Mouse (Mus musculus) urinary bladder, adult 18-20 months (tissue): ENCODE data around the gene D630003M21Rik.

ENCODE experiments used
- DNase-seq, 2 experiments: peaks; one replicate each; pipeline ENCODE4 v3.0.0; 2022; ENCODE audit warnings: low spot score in 2 of 2, mixed read lengths in 2 of 2

Gene D630003M21Rik

DNA sequence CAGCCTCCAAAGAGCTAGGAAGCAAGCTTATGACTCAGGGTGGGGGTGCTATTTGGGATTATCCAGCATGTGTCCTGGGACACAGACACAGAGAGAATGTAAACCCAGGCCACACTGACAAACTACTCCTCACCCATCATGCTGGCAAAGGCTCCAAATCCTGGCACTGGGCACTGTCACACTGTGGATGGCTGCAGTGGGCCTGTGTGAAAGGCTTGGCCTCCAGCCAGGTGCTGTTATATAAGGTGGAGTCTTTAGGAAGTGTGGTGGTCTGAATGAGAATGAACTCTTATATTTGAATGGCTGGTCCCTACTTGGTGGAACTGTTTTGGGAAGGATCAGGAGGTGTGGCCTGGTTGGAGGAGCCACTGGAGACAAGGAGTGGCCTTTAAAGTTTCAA is 7.7 kb upstream of the D630003M21Rik start:
- DNase-seq = no peak

DNA sequence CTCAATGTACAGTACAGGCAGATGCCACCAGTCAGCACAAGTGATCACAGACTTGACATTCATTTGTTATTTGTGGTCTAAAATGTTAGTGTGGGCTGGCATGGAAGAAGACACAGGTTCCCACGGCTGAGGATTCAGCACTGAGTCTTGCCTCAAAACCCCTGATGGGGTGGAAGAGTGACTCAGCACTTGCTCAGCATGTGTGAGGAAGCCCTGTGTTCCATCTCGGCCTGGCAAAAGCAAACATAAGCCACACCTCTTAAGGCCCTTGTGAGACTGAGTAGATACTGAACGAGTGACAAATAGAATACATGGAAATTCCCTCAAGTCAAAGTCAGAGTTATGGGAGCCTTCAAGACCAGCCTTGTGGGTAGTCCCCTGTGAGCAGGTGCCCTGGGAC is 4.1 kb upstream of the D630003M21Rik start:
- no peak for DNase-seq

DNA sequence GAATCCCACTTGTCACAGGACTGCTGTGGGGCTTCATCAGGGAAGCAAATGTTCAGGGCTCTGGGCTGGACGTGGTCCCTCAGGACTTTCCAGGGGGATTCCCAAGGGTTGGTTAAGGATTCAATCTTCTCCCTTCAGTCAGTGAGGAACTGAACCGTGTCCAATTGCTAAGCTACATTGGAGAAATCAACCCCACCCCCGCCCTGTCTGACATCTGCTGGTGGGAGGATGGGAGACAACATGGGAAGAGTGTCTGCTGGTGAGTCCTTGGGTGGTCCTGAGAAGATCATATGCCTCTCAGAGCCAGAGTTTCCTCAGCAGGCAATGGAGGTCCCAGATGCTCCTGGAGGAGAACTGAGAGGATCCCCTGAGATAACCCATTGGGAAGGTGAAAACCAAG is 3.4 kb upstream of the D630003M21Rik start:
- DNase-seq = no peak

DNA sequence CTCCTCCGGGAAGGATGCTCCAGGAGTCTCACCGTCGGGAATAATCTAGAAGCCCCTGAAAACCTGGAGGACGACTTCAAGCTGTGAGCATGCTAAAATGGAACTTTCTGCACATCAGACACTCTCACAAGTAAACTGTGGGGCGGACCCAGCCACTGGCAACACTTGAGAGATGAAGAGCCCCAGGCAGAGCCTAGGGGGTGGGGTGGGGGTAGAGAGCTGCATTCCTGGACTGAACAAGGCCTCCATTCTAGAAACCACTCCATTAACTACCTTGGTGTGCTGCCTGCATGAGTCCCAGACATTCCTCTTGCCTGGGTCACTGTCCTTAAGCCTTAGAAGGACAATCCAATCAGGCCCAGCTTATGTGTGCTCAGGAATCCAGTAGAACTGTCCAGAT is 2.0 kb upstream of the D630003M21Rik start:
- DNase-seq = no peak

DNA sequence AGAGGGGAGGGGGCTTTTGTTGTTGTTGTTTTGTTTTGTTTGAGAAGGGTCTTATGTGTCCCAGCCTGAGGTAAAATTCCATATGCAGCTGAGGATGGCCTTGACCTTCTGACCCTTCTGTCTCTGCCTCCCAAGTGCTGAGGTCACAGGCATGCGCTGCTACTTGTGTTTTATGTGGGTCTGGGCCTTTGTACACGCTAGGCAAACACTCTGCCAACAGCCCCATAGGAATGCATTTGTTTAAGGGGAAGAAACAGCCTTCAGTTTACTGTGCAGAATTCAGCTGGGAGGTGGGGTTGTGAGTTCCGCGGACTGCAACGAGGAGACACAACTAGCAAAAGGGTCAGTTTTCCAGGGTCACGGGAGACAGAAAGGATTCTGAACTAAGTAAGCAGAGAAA is 1.6 kb upstream of the D630003M21Rik start:
- no peak for DNase-seq

DNA sequence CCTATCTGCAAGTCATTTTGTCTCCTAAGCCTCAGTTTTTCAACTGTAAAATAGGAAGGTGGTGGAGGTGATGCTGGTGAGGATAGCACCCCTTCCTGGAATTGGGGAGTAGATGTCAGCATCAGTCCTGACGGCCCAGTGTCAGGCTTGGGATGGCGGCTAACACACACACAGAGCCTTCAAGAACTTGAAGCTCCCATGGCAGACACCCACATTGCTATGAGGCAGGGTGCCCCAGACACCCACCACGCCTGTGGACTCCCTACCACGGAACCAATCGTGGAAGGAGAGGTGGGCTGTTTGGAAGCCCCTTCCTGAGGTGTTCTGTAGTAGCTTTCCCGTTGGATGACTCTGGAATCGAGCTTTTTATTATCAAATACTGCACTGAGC is 476 bp upstream of the D630003M21Rik start:
- DNase-seq = no peak

DNA sequence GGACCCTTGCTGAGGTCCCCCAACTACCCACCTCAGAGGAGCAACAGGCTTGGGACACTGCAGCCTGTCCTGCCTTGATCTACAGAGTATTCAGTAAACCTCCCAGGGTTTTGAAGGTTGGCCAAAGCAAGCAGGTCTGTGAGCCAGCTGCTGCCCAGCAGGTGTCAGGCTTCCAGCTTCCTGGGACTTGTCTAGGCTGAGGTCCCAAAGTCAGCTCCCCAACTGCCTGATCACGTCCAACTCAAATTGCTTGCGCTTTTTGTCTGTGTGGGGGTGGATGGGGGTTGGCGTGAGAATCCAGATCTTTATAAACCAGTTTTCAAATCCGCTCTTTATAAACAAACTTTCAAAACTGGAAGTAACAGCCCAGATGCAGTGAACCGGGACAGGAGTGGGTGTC is 3.7 kb downstream of the D630003M21Rik start:
- no peak for DNase-seq

DNA sequence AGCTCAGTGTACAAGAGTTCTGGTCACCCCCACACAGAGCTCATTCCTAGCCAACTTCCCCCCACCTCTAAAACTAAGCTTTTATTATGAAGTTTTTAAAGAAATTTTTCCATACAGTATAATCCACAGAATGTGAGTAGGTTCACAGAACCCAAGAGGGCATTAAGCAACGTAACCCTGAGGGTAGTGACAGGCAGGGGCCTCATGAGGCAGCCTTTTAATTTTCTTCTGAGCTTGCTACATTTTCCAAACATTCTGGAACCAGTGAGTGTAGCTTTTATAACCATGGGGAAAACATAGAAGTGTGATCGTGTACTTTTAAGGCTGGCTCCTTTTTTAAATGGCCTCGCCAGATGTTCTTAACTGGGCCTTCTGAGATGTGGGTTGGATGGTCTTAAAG is 5.5 kb downstream of the D630003M21Rik start:
- no peak for DNase-seq

DNA sequence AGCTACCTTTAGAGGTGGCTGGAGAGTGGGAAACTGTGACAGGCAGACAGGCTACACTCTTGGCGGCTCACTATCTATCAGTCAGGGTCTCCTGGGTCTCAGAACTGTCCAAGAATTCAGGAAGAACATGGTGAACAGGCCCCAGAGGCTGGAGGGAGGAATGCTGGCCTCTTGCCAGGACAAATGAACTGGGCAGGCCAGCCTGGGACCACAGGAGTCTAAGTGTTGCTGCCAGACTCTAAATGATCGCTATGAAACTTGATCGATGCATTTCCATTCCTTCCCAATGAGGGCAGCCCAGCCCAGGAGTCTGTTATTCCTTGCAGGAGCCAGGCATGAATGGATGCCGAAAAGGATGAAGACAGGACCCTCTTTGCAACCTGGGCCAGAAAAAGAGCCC is 6.4 kb downstream of the D630003M21Rik start:
- no peak for DNase-seq

DNA sequence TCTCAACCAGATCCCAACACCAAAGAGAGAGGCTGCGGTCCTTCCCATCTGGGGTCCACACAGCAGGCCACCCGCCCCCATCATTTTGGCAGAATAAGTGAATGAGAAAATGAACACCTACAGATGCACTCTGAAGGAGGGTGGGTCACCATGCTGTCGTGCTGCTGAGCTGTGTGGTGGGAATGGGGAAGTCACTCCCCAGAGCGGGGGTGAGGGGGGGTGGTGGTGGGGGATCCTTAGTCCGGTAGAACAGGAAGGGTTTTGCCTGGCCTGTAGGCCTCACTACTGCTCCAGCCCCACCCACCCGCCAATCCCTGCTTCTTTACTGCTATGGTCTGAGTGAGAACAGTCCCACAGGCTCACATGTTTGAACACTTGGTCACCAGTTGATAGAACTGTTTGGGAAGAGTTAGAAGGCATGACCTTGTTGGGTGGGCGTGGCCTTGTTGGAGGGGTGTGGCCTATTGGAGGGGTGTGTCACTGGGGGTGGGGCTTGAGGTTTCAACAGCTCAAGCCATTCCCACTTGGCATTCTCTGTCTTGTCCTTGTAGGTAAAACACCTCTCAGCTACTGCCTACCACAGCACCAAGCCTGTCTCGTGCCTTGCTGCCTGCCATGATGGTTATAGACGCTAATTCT is 7.5 kb downstream of the D630003M21Rik start:
- no peak for DNase-seq

DNA sequence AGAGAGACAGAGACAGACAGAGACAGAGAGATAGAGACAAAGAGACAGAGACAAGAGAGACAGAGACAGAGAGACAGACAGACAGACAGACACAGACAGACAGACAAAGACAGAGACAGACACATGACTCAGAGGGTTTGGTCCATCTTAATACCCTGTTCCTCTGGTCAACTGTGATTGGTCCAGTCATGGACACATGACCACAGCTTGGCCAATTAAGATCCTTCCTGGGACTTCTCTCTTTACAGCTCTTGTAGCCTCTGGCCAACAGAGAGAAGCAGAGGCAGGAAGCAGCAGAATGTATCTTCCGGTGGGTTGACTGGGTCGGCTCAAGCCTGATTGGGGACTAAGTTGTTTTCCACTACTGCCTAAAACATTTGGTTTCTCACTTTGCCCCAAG is 9.5 kb downstream of the D630003M21Rik start:
- no peak for DNase-seq

DNA sequence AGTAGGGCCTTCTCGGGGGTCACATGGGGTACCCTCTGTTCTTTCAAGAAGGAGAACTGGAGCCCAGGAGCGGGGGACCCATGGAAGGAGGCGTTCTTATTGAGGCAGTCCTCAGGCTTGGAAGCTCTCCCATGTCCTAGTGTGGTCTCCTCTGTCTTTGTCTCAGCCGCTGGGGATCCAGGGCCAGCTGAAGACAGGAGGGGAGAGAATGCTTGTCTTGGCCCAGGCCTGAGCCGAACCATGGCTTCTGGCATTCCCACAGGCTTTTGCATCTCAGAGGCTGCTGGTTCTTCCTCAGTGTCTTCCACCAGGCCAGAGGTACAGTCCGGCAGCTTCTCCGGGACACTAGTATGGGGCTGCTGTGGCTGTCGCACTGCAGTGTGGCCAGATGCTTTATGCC is 12.5 kb downstream of the D630003M21Rik start:
- no peak for DNase-seq

DNA sequence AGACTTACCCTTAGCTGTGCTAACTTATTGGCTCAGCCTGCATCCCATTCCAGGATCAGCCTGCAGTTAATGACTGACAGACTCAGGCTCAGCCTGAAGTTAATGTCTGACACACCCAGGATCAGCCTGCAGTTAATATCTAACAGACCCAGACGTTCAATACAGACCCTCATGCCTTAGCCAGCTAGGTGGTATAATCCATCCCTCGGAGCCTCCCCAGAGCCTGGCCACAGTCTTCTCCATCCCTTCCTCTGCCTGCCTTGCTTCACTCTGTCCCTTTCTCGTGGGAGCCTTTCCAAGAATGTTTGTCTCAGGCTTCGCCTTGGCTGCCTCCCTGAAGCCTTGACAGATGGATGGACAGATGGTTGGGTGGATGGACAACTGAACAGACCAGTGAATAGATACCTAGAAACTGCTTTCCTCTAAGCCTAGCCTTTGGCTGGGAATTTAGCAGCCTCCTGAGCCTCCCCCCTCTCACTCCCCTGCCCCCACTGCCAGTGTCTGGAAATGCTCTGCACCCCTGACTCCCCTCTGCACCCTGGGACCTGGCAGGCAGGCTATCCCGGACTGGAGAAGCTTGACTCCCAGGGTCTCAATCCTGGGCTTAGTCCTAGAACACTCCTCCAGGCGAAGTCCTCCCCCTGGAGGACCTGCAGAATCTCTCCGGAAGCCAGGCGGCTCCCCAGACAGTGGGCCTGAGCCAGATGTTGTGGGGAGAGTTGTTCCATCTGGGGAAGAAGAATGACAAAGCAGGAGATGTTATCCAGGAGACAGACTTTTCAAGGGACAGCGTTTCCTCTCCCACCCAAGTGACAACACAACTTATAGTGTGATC is 13.5 kb downstream of the D630003M21Rik start:
- DNase-seq = no peak

DNA sequence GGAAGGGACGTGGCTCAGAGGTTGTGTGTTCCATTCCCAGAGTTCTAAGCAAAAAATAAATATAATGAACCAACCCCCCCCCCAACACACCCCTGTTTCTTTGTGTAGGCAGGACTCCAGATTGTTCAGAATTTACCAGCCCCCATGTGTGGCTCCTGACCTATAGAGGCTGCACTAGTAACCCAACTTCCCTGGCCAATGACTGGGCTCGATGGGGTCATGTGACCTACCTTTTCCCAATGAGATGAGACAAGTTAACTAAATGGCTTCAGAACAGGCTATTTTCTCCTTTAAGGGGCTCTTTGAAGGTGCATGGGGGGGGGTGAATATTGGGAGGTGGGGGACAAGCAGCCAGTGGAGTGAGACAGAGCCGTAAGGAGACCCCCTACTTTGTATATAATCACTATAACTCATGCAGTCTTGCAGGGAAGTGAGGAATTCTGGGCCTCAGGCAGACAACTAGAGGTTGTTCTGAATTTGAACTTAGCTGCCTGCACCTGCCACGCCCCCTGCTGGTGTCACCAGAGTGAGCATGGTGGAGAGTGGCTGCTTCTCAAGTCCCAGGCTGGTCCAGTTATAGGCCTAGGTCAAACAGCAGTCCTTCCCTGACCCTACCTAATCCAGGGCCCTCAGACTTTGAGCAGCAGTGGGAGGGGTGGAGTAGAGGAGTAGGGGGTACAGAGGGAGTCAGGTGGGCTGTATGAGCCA is 17.1 kb downstream of the D630003M21Rik start:
- no peak for DNase-seq

DNA sequence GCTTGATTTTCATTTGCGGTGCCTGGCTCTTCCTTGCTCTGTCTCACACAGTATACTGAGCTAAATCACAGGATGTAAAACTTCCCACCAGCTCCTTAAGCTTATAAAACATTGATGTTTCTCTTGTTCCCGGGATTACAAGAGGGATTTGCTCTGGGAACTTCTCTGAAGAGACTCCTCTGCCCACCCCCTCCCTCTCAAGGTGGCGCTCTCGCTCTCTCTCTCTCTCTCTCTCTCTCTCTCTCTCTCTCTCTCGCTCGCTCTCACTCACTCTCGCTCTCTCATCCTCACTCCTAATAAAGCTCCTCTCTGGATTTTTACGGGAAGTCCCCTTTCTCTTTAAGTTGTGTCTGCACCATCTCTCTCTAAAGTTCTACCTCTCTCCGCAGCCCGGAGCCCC is 18.1 kb downstream of the D630003M21Rik start:
- DNase-seq = no peak

DNA sequence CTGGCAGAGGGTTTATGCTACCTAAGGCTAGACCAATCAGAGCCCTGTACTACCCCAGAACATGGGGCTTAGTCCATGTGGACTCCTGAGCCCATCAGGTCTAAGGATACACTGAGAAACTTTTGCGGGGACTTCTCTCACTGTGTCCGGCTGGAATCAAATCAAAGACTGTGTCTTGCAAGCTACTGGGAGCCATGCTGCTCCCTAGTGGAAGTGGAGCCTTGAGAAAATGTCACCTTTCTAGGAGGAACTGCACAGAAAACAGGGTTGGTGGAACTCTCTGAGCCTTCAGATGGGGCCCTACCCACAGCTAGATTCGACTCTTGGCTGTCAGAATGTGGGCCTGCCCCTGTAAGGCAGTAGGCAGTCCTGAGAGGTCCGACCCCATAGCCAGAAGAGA is 18.5 kb downstream of the D630003M21Rik start:
- no peak for DNase-seq

DNA sequence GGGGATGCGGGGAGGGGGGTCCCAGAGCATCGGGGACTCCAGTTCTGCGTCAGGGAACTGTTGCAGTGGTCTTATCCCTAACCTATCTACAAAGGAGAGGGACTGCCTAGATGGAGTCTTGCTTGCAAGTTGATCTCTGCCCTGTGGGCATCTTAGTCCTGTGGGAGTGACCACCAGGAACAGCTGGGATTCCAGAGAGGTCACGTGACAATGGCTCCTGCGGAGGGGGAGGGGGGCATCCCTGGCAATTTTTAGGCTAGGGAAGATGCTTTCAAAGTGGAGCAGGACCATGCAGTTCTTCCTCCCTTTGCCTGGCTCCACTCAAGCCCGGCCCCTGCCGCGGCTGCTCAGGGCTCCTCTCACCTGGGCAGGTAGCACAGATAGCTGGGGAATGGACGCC is 19.2 kb downstream of the D630003M21Rik start:
- DNase-seq = no peak

DNA sequence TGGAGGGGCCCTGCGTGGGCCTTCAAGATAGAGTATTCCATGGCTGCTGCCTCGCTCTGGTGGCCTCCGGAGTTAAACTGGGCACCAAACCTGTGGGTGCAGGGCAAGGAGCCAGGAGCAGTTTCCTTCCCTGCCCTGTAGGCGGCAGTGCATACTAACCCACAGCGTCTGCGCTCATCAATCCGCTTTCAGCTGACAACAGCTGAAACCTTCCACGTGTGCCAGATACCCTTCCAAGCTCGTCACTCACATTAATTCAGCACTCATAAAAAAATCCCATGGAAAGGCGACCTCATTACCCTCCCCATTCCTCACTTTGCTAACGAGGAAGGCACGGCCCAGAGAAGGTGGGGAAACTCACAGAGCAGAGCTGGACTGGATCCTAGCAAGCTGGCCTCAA is 21.2 kb downstream of the D630003M21Rik start:
- peak in 1 of 2 experiments; percentile 64 for DNase-seq

DNA sequence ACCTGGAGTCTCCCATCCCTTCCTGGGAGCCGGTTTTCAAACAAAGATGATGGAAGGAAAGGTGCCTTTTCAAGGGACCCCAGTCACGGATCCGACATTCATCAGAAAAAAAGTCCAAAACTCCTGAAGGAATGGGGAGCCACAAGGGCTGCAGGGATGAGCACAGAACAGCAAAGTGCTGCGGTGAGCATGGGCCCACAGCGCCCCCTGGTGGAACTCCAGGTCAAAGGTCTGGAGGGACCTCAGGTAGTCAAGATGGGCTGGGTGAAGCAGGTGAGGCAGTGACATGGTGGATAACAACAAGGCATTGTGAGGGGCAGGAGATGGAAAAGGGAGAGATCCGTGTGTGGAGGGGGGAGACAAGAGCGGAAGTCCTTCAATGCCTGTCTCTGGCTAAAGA is 24.9 kb downstream of the D630003M21Rik start:
- peak; percentile 54 to 78 for DNase-seq

DNA sequence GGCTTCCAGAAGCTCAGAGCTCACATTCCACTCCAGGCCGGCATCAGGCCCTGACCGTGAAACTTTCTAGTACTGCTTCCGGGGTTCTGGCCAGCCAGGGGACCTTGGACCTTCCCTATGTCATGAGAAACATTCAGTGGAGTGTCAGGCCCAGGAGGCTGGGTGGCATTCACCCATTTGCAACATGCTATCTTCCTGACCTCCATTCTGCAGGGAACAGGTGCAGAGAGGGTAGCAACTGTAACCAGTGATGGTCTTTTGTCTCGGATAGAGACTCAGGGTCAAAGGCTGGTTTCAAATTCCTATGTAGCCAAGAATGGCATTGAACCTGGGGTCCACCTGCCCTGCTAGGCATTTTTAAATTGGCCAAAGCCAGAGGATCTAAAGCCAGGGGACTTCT is 25.3 kb downstream of the D630003M21Rik start:
- DNase-seq = no peak

DNA sequence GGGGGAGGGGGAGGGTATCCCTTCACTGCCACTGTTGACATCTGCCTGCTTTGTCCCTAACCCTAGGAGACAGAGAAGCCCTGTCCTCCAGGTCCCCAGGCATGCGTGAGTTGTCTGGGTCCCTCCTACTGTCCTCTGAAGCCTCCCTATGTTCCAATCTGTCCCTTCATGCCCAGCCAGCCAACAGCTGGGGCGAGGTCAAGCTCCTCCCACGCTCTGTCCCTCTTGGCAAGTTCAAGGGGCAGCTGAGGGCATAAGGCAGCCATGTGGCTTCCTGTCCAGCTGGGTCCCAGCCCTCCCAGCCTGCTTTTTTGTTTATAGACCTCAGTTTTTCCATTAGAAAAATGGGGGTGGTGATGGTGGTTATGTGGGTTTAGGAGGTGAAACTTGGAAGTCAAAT is 29.7 kb downstream of the D630003M21Rik start:
- no peak for DNase-seq

DNA sequence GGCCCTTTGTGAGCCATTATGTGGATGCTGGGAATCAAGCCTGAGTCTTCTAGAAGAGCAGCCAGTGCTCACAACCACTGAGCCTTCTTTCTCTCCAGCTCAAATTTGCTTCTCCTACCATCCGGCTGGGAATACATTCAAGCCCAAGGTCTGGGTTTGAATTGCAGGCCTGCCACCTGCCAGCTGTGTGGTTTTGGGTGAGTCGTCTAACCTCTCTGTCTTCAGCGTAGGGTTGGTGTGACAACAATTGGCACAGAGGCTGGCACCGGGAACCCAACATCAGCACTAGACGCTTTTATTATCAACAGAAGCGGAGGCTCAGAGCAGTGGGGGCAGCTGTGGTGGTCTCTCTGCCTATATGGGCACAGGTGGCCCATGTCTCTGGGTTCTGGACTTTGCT is 30.2 kb downstream of the D630003M21Rik start:
- DNase-seq = no peak

DNA sequence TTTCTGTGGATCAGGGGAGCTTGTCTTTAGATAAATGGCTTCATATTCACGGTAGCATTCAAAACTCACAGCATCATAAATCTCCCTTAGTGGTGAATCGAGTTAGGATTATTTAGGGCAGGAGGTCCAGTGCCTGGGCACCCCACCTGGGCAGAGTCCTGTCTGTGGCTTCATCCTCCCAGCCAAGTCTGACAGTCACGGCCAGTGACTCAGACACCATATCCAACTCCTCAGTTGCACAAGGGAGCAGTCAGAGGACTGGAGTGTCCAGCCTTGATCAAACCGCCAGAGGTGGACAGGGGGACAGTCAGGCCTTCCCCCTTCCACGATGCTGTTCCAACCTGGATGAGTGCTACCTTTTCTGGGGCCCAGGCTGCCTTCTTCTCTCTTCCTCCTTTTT is 31.1 kb downstream of the D630003M21Rik start:
- no peak for DNase-seq
